Mouse (Mus musculus): ENCODE results near the gene Zfp398.

GRCm38 (mm10) chr6:47821236-47821635, 14.2 kb upstream of the Zfp398 start:
- no peak for TF ChIP-seq GATA1 (IDR thresholded peaks at IDR 0.05; ENCODE audit: low read length)
- TF ChIP-seq TAL1 (IDR thresholded peaks at IDR 0.05; ENCODE audit: low read length): no peak

Data from erythroblast, embryonic 14.5 days (primary cell).